Mouse (Mus musculus) right cerebral cortex, postnatal 10 days (tissue): Measurements from ENCODE around the gene Brdt.

ENCODE experiments used
- DNase-seq, 2 experiments: peaks; one replicate each; pipeline ENCODE4 v3.0.0; 2021; ENCODE audit warnings: low spot score in 2 of 2

The Brdt gene

DNA sequence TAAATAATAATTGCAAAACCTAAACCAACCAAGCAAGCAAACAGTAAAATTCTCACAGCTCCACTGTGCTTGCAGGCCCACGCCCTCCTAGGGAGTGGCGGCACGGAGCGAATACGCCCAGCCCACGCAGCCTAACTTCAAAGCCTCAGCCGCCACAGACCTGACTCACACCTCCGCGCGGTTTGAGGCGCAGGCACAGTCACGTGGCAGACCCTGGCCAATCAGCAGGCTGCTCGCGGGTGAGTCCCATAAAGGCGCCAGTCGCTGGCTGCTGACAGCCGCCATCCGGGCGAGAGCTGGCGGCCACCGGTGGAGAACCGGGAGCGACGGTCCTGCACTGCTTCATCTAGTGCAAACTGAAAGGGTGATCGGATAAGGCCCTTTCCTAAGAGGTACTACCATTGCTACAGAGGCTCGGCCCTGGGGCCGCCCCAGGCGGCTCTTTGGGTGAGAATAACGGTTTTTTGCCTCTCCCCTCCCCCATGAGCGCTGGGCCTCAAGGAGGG is at the start of gene Brdt:
Gene Brdt (plus strand): TSS at position 244 of the 506 bp plus-strand sequence.
- no peak for DNase-seq

- peak in 1 of 2 experiments; percentile 42 for DNase-seq
Measured at GRCm38 (mm10) chr5:107282561-107283307, 48.2 kb upstream of the Brdt start.

GRCm38 (mm10) chr5:107283935-107284524 is 46.9 kb upstream of the Brdt start:
- DNase-seq: no peak

GRCm38 (mm10) chr5:107285563-107285962 is 45.4 kb upstream of the Brdt start:
- DNase-seq: no peak

GRCm38 (mm10) chr5:107287254-107287907 is 43.6 kb upstream of the Brdt start:
- peak in 1 of 2 experiments; percentile 74 for DNase-seq

- DNase-seq: no peak
Measured at GRCm38 (mm10) chr5:107287908-107288267, 43.1 kb upstream of the Brdt start.

DNA sequence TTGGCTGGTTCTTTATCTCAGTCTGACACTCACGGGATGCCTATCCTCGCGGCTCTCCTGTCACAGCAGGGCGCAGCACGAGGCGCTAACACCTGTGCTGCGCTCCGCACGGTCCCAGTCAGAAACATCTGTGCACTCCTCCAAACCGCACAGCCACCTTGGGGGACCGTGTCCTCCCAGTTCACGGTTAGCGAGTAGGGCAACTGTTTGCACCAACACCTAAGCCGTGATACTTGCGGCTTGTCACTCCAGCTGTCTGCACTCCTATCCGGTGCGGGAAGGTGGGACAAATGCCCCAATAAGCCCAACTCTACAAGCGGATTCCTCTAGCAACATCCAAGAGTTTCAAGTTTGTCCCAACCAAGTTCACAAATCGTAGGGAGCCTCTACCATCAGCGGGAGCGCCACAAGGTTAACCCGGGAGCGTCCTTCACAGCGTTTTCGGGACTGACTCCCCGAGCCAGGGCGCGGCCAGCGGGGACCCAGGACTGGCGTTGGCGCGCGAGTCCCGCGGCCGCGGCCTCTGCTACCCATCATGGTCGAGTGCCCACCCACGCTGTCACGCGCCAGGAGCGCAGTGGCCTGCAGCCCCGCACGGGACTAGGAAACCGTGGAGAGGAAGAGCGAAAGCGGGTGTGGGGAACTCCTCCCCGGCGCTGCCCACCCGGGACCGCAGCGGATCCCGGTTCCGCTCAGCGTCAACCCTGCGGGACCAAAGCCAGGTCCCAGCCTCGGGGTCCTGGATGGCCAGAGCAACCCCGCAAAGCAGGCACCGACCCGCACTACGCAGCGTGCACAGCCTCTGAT is 42.3 kb upstream of the Brdt start:
- peak; percentile 35 to 43 for DNase-seq

- peak; percentile 77 to 82 for DNase-seq
Measured at GRCm38 (mm10) chr5:107289234-107289764, 41.7 kb upstream of the Brdt start, which contains the start of gene Tgfbr3. TSS of gene Tgfbr3 (minus strand) at chr5:107289629.

DNA sequence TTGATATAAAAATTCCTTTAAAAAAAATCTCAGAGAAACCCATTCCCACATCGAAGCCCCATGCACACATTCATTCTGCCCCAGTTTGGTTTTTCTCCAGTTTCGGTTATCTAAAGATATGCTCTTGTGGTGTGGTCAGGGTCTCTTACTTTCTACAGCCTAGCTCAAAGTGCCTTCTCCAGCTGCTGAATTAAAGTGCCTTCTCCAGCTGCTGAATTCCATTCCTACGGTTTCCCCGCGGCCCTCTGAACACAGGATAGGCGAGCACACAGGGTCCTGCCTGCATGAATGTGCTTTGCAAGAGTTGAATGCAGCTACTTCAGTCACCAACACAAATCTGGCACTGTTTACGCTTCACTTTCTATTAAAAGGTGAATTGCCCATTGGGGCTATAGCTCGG is 41.0 kb upstream of the Brdt start:
- no peak for DNase-seq

DNA sequence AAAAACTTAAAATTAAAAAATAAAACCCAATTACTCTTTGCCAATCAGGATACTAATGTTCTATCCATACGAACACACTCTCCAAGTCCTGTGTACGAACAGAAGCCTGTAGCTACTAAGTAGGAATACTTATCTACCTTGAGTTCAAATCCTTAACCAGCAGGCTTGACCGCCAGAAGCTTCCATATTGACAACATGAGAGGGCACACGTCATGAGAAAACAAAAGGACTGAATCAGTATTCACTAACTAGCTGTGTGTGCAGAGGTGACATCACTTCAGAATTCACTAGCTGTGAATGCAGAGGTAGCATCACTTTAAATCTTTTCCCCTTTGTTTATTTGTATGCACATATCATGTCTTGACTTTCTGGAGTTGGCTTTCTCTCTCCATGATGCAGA is 36.9 kb upstream of the Brdt start:
- no peak for DNase-seq

DNA sequence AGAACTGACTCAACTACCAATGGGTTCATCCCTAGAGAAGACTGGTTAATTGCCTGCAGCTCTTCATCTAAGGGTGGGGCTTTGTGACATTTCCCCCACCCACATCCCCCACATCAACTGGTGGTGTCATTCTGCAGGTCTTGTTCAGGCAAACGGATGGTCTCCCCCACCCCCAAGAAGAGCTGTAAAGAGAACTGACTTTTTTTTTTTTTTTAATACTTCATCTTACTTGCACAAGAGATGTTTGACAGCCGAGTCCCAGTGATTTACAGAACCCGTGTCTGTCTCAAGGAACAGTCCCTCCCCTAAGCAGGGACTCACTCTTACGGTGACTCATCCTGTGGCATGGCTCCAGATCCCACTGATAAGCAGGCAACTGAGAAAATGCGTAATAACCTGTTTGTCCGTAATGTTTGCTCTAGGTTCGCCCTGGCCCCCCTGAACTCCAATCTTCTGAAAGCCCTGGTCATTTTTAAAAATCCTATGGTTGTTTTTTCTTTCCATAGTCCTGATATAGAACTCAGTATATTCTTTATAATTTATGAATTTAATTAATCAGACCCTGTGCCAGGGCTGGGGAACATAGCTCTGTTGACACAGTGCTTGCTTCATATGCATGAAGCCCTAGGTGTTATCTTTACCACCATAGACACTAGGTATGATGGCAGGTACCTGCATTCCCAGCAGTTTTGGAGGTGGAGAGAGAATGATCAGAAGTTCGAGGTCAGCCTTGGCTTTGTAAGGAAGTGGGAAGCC is 35.7 kb upstream of the Brdt start:
- DNase-seq: no peak

- no peak for DNase-seq
Measured at GRCm38 (mm10) chr5:107295817-107296511, 35.0 kb upstream of the Brdt start.

DNA sequence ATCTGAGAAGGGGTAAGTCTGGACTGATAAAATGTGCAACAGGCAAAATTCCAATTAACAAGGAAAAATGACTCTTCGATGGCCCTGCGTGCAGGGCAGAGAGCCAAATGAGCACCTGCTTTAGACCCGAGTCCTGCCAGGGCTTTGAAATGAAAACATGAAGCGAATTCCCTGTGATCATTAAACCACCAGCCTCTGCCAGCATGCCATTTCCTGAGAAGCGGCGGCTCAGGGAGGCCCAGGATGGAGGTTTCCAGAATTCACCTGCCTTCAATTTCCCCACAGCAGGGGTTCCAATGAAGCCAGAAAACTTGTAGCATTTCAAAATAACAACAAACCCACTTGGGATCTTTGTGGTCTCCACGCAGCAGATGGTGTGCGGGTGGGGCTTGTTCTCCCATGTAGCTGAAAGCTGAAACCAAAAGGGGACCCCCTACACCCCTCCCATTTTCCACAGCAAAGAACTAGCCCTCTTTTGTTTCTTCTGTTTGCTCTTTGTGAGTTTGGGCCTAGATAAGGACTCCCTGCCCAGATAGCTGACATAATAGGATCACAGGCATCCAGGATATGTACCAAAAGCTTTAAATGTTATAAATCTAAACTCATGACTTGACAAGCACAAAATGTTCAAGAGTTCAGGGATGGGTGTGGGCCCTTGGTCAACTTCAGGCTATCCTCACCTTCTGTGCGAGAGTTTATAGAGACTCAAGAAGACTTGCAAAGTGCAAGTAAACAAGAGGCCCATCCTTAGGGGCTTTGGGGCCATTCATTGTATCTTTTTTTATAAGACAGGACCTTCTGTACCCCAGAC is 34.2 kb upstream of the Brdt start:
- no peak for DNase-seq

DNA sequence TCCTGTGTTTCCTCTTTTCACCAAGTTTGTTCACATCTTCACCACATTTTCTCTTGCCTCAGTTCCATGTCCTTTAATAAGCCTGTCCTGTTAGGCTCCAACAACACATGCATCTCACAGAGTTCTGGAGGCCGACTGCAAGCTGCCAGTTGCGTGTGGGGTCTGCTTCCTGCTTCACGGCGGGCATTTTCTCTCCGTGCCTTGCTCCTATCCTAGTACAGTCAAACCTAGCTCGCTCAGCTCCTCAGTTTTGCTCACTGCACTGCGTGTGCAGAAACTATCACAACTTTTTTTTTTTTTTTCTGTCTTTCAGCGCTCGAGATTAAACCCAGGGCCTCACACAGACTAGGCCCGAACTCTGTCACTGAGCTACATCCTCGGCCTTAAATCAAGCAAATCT is 32.1 kb upstream of the Brdt start:
- DNase-seq: no peak

- DNase-seq: no peak
Measured at GRCm38 (mm10) chr5:107303350-107303861, 27.6 kb upstream of the Brdt start.

DNA sequence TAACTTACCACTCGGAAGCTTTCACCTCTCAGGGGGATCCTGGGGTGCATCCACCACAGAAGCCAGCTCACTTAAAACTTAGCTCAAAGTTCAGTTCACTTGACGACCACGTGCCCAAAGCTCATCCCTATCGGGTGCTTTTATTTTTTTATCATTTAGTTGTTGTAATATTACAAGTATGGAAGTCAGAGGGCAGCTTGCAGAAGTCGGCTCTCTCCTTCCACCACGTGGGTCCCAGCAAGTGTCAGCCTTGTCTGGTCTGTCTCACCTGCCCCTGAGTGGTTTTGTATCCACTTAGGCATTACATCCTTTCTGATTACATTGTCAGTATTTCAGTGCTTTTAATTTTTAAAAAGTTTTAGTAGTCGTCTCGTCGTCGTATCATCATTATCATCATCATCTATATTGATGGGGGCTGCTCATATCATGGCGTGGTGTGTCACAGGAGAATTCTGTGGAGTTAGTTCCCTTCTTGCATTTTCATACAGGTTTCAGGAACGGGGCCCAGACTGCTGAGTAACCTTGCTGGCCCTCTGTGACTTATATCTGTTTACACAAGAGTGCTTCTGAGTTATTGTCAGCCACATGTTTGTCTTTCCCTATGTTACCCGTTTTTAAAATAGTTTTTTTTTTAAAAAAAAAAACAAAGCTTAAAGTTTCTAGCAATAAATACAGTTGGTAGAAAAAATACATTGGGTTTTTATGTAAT is 26.7 kb upstream of the Brdt start:
- no peak for DNase-seq

- no peak for DNase-seq
Measured at GRCm38 (mm10) chr5:107307432-107307831, 23.5 kb upstream of the Brdt start.

DNA sequence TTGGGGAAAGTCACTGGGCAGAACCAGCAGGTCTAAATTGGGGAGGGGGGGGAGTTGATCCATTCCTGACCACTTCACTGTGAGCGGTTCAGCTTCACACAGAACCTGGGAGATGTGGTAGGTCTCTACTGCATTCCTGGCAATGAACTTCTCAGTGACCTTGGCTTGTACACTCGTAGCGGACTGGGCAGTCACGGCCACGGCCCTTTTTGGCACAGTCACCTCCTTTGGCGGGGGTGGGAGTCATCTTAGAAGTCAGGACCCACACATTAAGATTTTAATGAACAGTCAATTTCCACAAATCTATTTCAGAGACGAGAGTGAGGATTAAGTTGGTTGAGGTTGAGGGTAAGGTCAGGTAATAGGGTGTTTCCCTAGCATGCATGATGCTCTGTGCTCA is 13.8 kb upstream of the Brdt start:
- no peak for DNase-seq

GRCm38 (mm10) chr5:107320703-107321102 is 10.3 kb upstream of the Brdt start:
- DNase-seq: peak in 1 of 2 experiments; percentile 47
